In genomic region chr3:145963101-145964017, GRCm38 (mm10) we compare ENCODE assay signal across 8 mouse cellular contexts. TPM values are rescaled to one million over a fixed set of nuclear protein-coding genes. Genes with fewer than 3 reads are reported as not detected.
DNase-seq lines count a peak whose midpoint lies in the region; ATAC-seq and TF ChIP-seq lines count a peak whose summit lies in the region.

No protein-coding gene starts in this region.

- ATAC-seq in limb, embryonic 13.5 days (ENCODE audit: low FRiP score, low read depth), result no peak
- peak; percentile 28 for ATAC-seq in midbrain, embryonic 12.5 days (ENCODE audit: low FRiP score, low read depth)

- no peaks in the 10 kb centered on the region for H3K36me3 ChIP-seq in hindbrain, embryonic 10.5 days
- no peaks in the 10 kb centered on the region for H3K36me3 ChIP-seq in limb, embryonic 13.5 days
- H3K36me3 ChIP-seq in midbrain, embryonic 12.5 days, result no peaks in the 10 kb centered on the region

- peaks cover 4% of the 10 kb centered on the region; the same call in 1 of the 2 replicates for H3K9me3 ChIP-seq in hindbrain, embryonic 10.5 days
- no peaks in the 10 kb centered on the region for H3K9me3 ChIP-seq in limb, embryonic 13.5 days
- no peaks in the 10 kb centered on the region for H3K9me3 ChIP-seq in midbrain, embryonic 12.5 days

- 13% methylated on average over 31 of the region's 31 CpGs for WGBS in hindbrain, embryonic 10.5 days
- 13% methylated on average over 31 of the region's 31 CpGs for WGBS in limb, embryonic 13.5 days
- 16% methylated on average over 31 of the region's 31 CpGs for WGBS in midbrain, embryonic 12.5 days

- intact Hi-C loops in gastrocnemius, adult 2 months (cut with DNase I), result no loop called here

- DNase-seq in gastrocnemius, adult 2 months, result no peak
- no peak for DNase-seq in gastrocnemius, adult 18-20 months (ENCODE audit: low spot score)
- DNase-seq in hindbrain, embryonic 10.5 days (ENCODE audit: low spot score), result peak; percentile 38
- no peak for DNase-seq in spleen, adult 12 weeks (ENCODE audit: low spot score)
- no peak for DNase-seq in thymus, adult 18-20 months
- DNase-seq in cerebellum, postnatal 4 days (ENCODE audit: low spot score in 2 of 2), result no peak

- H3K4me1 ChIP-seq in hindbrain, embryonic 10.5 days (replicated peaks), result peaks cover 21% of the 10 kb centered on the region
- peaks cover 31% of the 10 kb centered on the region for H3K4me1 ChIP-seq in limb, embryonic 13.5 days
- peaks cover 18% of the 10 kb centered on the region for H3K4me1 ChIP-seq in midbrain, embryonic 12.5 days

- no peak overlapping the region for H3K27ac ChIP-seq in gastrocnemius, adult 2 months
- peak overlapping the region; percentile 40; the same call in 1 of the 2 replicates for H3K27ac ChIP-seq in hindbrain, embryonic 10.5 days
- peak overlapping the region; percentile 55 for H3K27ac ChIP-seq in limb, embryonic 13.5 days
- 0 out of 2 replicates have a peak overlapping the region, but pooled peaks have one; percentile 39 for H3K27ac ChIP-seq in midbrain, embryonic 12.5 days (replicated peaks)

- H3K4me3 ChIP-seq in gastrocnemius, adult 2 months, result peak overlapping the region; percentile 42
- peak overlapping the region; percentile 41 for H3K4me3 ChIP-seq in hindbrain, embryonic 10.5 days
- H3K4me3 ChIP-seq in limb, embryonic 13.5 days, result peak overlapping the region; percentile 14
- peak overlapping the region; percentile 22 for H3K4me3 ChIP-seq in midbrain, embryonic 12.5 days

- peaks cover 43% of the 10 kb centered on the region for H3K27me3 ChIP-seq in hindbrain, embryonic 10.5 days (ENCODE audit: insufficient read depth, poor library complexity, severe bottlenecking)
- H3K27me3 ChIP-seq in limb, embryonic 13.5 days, result peaks cover 19% of the 10 kb centered on the region
- H3K27me3 ChIP-seq in midbrain, embryonic 12.5 days, result peaks cover 36% of the 10 kb centered on the region

- TF ChIP-seq CTCF in gastrocnemius, adult 2 months (IDR thresholded peaks at IDR 0.05), result no peak

- H3K4me2 ChIP-seq in limb, embryonic 13.5 days (replicated peaks), result peak overlapping the region; percentile 51
- H3K4me2 ChIP-seq in midbrain, embryonic 12.5 days (replicated peaks), result peak overlapping the region; percentile 48

- H3K9ac ChIP-seq in limb, embryonic 13.5 days, result no peak overlapping the region
- H3K9ac ChIP-seq in midbrain, embryonic 12.5 days (replicated peaks), result no peak overlapping the region

RNA-seq across cellular contexts. Expression of gene Syde2, which starts 24.3 kb away (rescaled TPM):
- 1 to 10 TPM in 1 of 2 experiments, under 1 TPM in 1; 0.97 to 1.1 TPM for total RNA-seq in gastrocnemius, adult 2 months (2021)
- under 1 TPM; 0.73 to 0.93 TPM for total RNA-seq in gastrocnemius, adult 18-20 months (2021)
- 0.92 and 1.3 TPM in 2 replicates for polyA plus RNA-seq in hindbrain, embryonic 10.5 days (2016; fragmentation: Nextera tagmentation; extraction: Ambion mirVana)
- polyA plus RNA-seq in limb, embryonic 13.5 days (2015; fragmentation: Nextera tagmentation; extraction: Ambion mirVana), result 1.9 and 2.3 TPM in 2 replicates
- 0.92 and 1.3 TPM in 2 replicates for polyA plus RNA-seq in midbrain, embryonic 12.5 days (2016; fragmentation: Nextera tagmentation; extraction: Ambion mirVana)

RNA-seq across cellular contexts. Expression of gene 2410004B18Rik, which starts 25.5 kb away (rescaled TPM):
- 10 to 100 TPM; 18.2 to 19.6 TPM for total RNA-seq in gastrocnemius, adult 2 months (2021)
- 10 to 100 TPM; 17.3 to 19.5 TPM for total RNA-seq in gastrocnemius, adult 18-20 months (2021)
- 54.7 and 56.4 TPM in 2 replicates for polyA plus RNA-seq in hindbrain, embryonic 10.5 days (2016; fragmentation: Nextera tagmentation; extraction: Ambion mirVana)
- 48.6 and 51.3 TPM in 2 replicates for polyA plus RNA-seq in limb, embryonic 13.5 days (2015; fragmentation: Nextera tagmentation; extraction: Ambion mirVana)
- polyA plus RNA-seq in midbrain, embryonic 12.5 days (2016; fragmentation: Nextera tagmentation; extraction: Ambion mirVana), result 58.8 and 61.5 TPM in 2 replicates

RNA-seq across cellular contexts. Expression of gene Bcl10, which starts 40.8 kb away (rescaled TPM):
- total RNA-seq in gastrocnemius, adult 2 months (2021), result 1 to 10 TPM; 9.6 to 9.8 TPM
- total RNA-seq in gastrocnemius, adult 18-20 months (2021), result 1 to 10 TPM; 9.4 to 9.7 TPM
- 48.4 and 48.5 TPM in 2 replicates for polyA plus RNA-seq in hindbrain, embryonic 10.5 days (2016; fragmentation: Nextera tagmentation; extraction: Ambion mirVana)
- 50.8 and 51.3 TPM in 2 replicates for polyA plus RNA-seq in limb, embryonic 13.5 days (2015; fragmentation: Nextera tagmentation; extraction: Ambion mirVana)
- polyA plus RNA-seq in midbrain, embryonic 12.5 days (2016; fragmentation: Nextera tagmentation; extraction: Ambion mirVana), result 43.5 and 47.1 TPM in 2 replicates
